Mouse (Mus musculus): ENCODE data around the gene Trip12. TPM values are rescaled to one million over a fixed set of nuclear protein-coding genes. Genes with fewer than 3 reads are reported as not detected.

Trip12 gene
- polyA plus RNA-seq, 1 experiment from 2014 or later, result 64.9 TPM

Small RNA genes lying within 50 kb of the gene (microRNA-seq; reads per million reads assigned to microRNA genes)
- 9.6 reads per million, percentile 17 among the genes with 10 or more reads in this experiment for gene Mir5126 (ENCODE audit: borderline number of aligned reads)

Other genes with a start within 250 kb of the Trip12 start
- gene Dner, start 144.3 kb downstream of the Trip12 start, polyA plus RNA-seq (2015; fragmentation: Nextera tagmentation; extraction: Ambion mirVana), result 0.16 and 0.22 TPM in 2 replicates
- 9.8 and 10.4 TPM in 2 replicates for gene Fbxo36, start 675 bp downstream of the Trip12 start, polyA plus RNA-seq (2015; fragmentation: Nextera tagmentation; extraction: Ambion mirVana)
- gene Slc16a14, start 94.6 kb upstream of the Trip12 start, polyA plus RNA-seq (2015; fragmentation: Nextera tagmentation; extraction: Ambion mirVana), result 0.04 and 0.12 TPM in 2 replicates

All from thymus, postnatal 0 days (tissue).